Mouse (Mus musculus) liver, adult 2 months (tissue): ENCODE measurements around the gene Olfr884. TPM values are rescaled to one million over a fixed set of nuclear protein-coding genes. Genes with fewer than 3 reads are reported as not detected.

Experiments
- DNase-seq: peaks from one replicate; pipeline ENCODE4 v3.0.0-alpha.2; 2011; ENCODE audit warnings: low read depth, low spot score; ENCODE audit errors: extremely low read depth
- H3K27ac ChIP-seq: fragments of 200-500 bp; replicated peaks from 2 replicates; pipeline ENCODE4 v1.5.1; 2012; ENCODE audit warnings: low read depth, mild to moderate bottlenecking, control low read depth, inconsistent platforms, low read length; ENCODE audit not compliant: insufficient read depth
- H3K27me3 ChIP-seq: fragments of 200-500 bp; 2 replicates; pipeline ENCODE4 v1.6.1; 2012; ENCODE audit warnings: mild to moderate bottlenecking, moderate library complexity, low read length, inconsistent platforms; ENCODE audit not compliant: control insufficient read depth, insufficient read depth
- H3K36me3 ChIP-seq: fragments of 200-500 bp; 2 replicates; pipeline ENCODE4 v1.6.1; 2012; ENCODE audit warnings: low read length, inconsistent platforms; ENCODE audit not compliant: control insufficient read depth, insufficient read depth
- H3K4me1 ChIP-seq: fragments of 200-500 bp; 2 replicates; pipeline ENCODE4 v1.6.1; 2011; ENCODE audit warnings: low read length; ENCODE audit not compliant: control insufficient read depth, insufficient read depth
- H3K4me3 ChIP-seq: fragments of 200-500 bp; 2 replicates; pipeline ENCODE4 v1.5.1; 2011; ENCODE audit warnings: low read depth, mild to moderate bottlenecking, control low read depth, low read length, moderate library complexity; ENCODE audit not compliant: insufficient read depth
- H3K79me2 ChIP-seq: fragments of 200-500 bp; 2 replicates; pipeline ENCODE4 v1.6.1; 2012; ENCODE audit warnings: inconsistent platforms, mild to moderate bottlenecking, low read length, moderate library complexity; ENCODE audit not compliant: control insufficient read depth, insufficient read depth
- H3K9ac ChIP-seq: fragments of 200-500 bp; 2 replicates; pipeline ENCODE4 v1.6.1; 2012; ENCODE audit warnings: low read depth, mild to moderate bottlenecking, control low read depth, inconsistent platforms, low read length
- CTCF ChIP-seq: fragments of 200-500 bp; IDR thresholded peaks from 2 replicates; pipeline ENCODE4 v1.5.1; 2011; ENCODE audit warnings: low read depth, low read length, control low read depth
- POLR2A ChIP-seq: fragments of 200-500 bp; IDR thresholded peaks from 2 replicates; pipeline ENCODE4 v1.6.1; 2011; ENCODE audit warnings: low read length, control low read depth; ENCODE audit not compliant: insufficient read depth; ENCODE audit errors: extremely low read depth
- WGBS: fragments of 180-500 bp; shearing (Covaris S2); methylation state at CpG from one replicate; pipeline ENCODE4 v1.1.7; 2018; 5-methylcytosine and 5-hydroxymethylcytosine counted together
- polyA plus RNA-seq: library from polyadenylated mRNA; depleted of rRNA; stranded (reverse); fragments of >200 nt; gene quantifications from 2 replicates; pipeline ENCODE4 v1.2.3, GENCODE M21; 2012; rRNA removed
- total RNA-seq: library from RNA; depleted of rRNA; stranded (reverse); fragments of >200 nt; gene quantifications from 2 replicates; pipeline ENCODE4 v1.2.3, GENCODE M21; 2014; rRNA removed

Olfr884 gene
- total RNA-seq = not detected in 2 replicates
- polyA plus RNA-seq = not detected in 2 replicates

- Histone ChIP-seq H3K27me3 (no peaks in the 10 kb centered on the region), H3K36me3 (no peaks in the 10 kb centered on the region), H3K4me3 (no peak within 1 kb of the TSS), H3K9ac (no peak within 1 kb of the TSS), H3K79me2 (no peaks in the 10 kb centered on the region), H3K4me1 (no peaks in the 10 kb centered on the region), H3K27ac (no peak within 1 kb of the TSS)
- 62% methylated on average over 1 of the region's 1 CpGs for WGBS
- TF ChIP-seq CTCF (no peak), POLR2A (no peak)
- DNase-seq = no peak
These were observed at the start of gene Olfr884 for GRCm38 (mm10) chr9:38046255-38046654. Gene Olfr884 (plus strand): TSS chr9:38046555.

DNA sequence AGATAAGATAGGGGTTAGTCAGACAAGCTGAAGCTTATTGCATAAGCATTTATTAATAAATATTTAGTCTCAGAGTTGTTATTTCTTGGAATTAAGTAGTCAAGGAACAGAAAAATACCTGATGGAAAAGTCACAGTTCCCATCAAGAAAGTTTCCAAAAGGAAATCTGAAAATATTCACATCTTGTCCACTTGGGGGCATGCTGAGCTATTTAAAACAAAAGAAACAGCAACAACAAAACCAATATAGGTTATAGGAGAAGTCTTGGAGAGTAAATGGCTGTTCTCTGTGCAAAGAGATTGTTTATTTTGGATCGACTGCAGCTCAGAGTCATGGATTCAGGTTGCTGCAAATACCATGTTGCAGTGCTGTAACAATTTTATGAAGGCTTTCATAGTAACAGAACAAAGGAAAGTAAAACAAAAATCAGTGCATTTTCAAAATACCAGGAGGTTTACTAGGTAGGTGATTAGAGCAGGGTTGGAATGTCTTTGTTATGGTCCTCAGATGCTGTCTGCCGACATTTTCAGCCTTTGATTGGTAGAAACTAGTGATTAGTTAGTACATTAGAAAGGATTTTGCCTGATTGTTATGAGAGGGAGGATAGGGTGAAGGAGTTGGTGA is 47.7 kb upstream of the Olfr884 start:
- no peak overlapping the region for H3K27ac ChIP-seq
- H3K27me3 ChIP-seq = no peaks in the 10 kb centered on the region
- no peaks in the 10 kb centered on the region for H3K36me3 ChIP-seq
- H3K4me3 ChIP-seq = no peak overlapping the region
- H3K4me1 ChIP-seq = no peaks in the 10 kb centered on the region
- H3K79me2 ChIP-seq = no peaks in the 10 kb centered on the region
- WGBS = 45% methylated on average over 2 of the region's 2 CpGs
- TF ChIP-seq CTCF = no peak
- TF ChIP-seq POLR2A = no peak
- no peak overlapping the region for H3K9ac ChIP-seq
- no peak for DNase-seq

GRCm38 (mm10) chr9:38000021-38000420 is 46.3 kb upstream of the Olfr884 start:
- 30% methylated on average over 1 of the region's 1 CpGs for WGBS
- H3K27ac ChIP-seq = no peak overlapping the region
- no peaks in the 10 kb centered on the region for H3K36me3 ChIP-seq
- DNase-seq = no peak
- H3K9ac ChIP-seq = no peak overlapping the region
- TF ChIP-seq POLR2A = no peak
- TF ChIP-seq CTCF = no peak
- no peaks in the 10 kb centered on the region for H3K4me1 ChIP-seq
- H3K27me3 ChIP-seq = no peaks in the 10 kb centered on the region
- H3K79me2 ChIP-seq = no peaks in the 10 kb centered on the region
- no peak overlapping the region for H3K4me3 ChIP-seq

DNA sequence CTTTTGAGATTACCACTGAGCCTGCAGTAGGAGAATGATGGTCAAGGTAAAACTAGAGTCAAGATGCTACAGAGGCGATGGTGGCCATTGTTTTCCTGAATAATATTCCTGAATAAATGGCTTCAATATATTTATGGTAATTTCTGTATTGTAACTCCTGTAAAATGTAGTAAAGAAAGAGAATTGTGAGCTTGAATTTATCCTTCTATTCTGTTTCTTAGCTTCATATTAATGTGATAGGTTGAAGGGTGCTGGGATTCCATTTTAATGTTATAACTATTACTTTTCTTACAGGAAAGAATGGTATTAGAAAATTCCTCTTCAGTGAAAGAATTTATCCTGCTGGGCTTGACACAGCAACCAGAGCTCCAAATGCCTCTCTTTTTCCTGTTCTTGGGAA is 20.8 kb upstream of the Olfr884 start, which contains the start of gene Olfr883:
Gene Olfr883, plus strand, starts transcription at position 301 of the 400 bp plus-strand sequence.
- 70% methylated on average over 1 of the region's 1 CpGs for WGBS
- H3K9ac ChIP-seq = no peak within 1 kb of the TSS
- no peaks in the 10 kb centered on the region for H3K27me3 ChIP-seq
- no peaks in the 10 kb centered on the region for H3K4me1 ChIP-seq
- no peaks in the 10 kb centered on the region for H3K79me2 ChIP-seq
- H3K27ac ChIP-seq = no peak within 1 kb of the TSS
- no peak within 1 kb of the TSS for H3K4me3 ChIP-seq
- DNase-seq = no peak
- no peaks in the 10 kb centered on the region for H3K36me3 ChIP-seq
- TF ChIP-seq CTCF (no peak), POLR2A (no peak)

DNA sequence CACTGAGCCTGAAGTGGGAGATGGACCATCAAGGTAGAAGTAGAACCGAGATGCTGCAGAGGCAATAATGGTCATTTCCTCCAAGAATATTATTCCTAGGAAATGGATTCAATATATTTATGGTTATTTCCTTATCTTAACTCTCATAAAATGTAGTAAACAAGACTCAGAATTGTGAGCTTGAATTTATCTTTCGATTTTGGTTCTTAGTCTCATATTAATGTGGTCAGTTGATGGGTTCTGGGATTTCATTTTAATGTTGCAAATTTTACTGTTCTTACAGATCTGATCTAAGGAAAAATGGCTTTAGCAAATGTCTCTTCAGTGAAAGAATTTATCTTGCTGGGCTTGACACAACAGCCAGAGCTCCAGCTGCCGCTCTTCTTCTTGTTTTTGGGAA is 14.7 kb downstream of the Olfr884 start, which contains the start of gene Olfr885:
Gene Olfr885, plus strand, starts transcription at position 301 of the 400 bp plus-strand sequence.
- Histone ChIP-seq H3K4me1 (no peaks in the 10 kb centered on the region), H3K27me3 (no peaks in the 10 kb centered on the region), H3K79me2 (no peaks in the 10 kb centered on the region), H3K36me3 (no peaks in the 10 kb centered on the region), H3K4me3 (no peak within 1 kb of the TSS), H3K27ac (no peak within 1 kb of the TSS), H3K9ac (no peak within 1 kb of the TSS)
- 79% methylated on average over 3 of the region's 3 CpGs for WGBS
- no peak for DNase-seq
- TF ChIP-seq CTCF = no peak
- TF ChIP-seq POLR2A = no peak

DNA sequence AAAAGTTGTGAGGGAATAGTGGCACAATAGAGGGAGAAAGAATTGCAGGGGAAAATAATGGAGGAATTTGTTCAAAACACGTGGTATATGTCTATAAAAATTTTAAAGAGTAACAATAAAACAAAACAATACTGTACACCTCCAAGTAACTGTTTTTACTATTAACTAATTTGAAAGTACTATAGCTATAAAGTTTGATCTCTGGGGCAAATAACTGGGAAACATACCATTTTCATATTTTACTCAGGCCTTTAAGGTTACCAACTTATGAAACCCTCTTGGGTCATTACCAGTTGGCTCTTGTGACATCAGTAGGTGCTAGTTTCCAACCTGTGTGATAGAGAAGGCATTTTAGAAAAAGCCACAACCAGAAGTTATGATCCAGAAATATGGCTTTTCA is 37.4 kb downstream of the Olfr884 start, which contains the start of gene Olfr887:
Gene Olfr887, plus strand, starts transcription at position 301 of the 400 bp plus-strand sequence.
- DNase-seq = no peak
- H3K27me3 ChIP-seq = no peaks in the 10 kb centered on the region
- no peak within 1 kb of the TSS for H3K4me3 ChIP-seq
- H3K4me1 ChIP-seq = no peaks in the 10 kb centered on the region
- no peaks in the 10 kb centered on the region for H3K79me2 ChIP-seq
- TF ChIP-seq POLR2A (no peak), CTCF (no peak)
- 74% methylated on average over 1 of the region's 1 CpGs for WGBS
- H3K27ac ChIP-seq = no peak within 1 kb of the TSS
- no peaks in the 10 kb centered on the region for H3K36me3 ChIP-seq
- no peak within 1 kb of the TSS for H3K9ac ChIP-seq

Other genes with a start within 250 kb of the Olfr884 start
- not detected in 2 replicates for gene Olfr876, start 243.5 kb upstream of the Olfr884 start, total RNA-seq
- not detected in 2 replicates for gene Olfr876, start 243.5 kb upstream of the Olfr884 start, polyA plus RNA-seq
- gene Olfr877, start 192.3 kb upstream of the Olfr884 start, total RNA-seq = not detected in 2 replicates
- gene Olfr877, start 192.3 kb upstream of the Olfr884 start, polyA plus RNA-seq = not detected in 2 replicates
- not detected in 2 replicates for gene Olfr145, start 149.8 kb upstream of the Olfr884 start, total RNA-seq
- gene Olfr145, start 149.8 kb upstream of the Olfr884 start, polyA plus RNA-seq = not detected in 2 replicates
- gene Olfr878, start 128.7 kb upstream of the Olfr884 start, total RNA-seq = not detected in 2 replicates
- gene Olfr878, start 128.7 kb upstream of the Olfr884 start, polyA plus RNA-seq = not detected in 2 replicates
- gene Olfr881, start 54.7 kb upstream of the Olfr884 start, total RNA-seq = not detected in 2 replicates
- gene Olfr881, start 54.7 kb upstream of the Olfr884 start, polyA plus RNA-seq = not detected in 2 replicates
- gene Olfr883, start 20.7 kb upstream of the Olfr884 start, total RNA-seq = not detected in 2 replicates
- not detected in 2 replicates for gene Olfr883, start 20.7 kb upstream of the Olfr884 start, polyA plus RNA-seq
- gene Olfr885, start 14.8 kb downstream of the Olfr884 start, total RNA-seq = not detected in 2 replicates
- not detected in 2 replicates for gene Olfr885, start 14.8 kb downstream of the Olfr884 start, polyA plus RNA-seq
- not detected in 2 replicates for gene Olfr887, start 37.5 kb downstream of the Olfr884 start, total RNA-seq
- gene Olfr887, start 37.5 kb downstream of the Olfr884 start, polyA plus RNA-seq = not detected in 2 replicates
- gene Olfr888, start 61.6 kb downstream of the Olfr884 start, total RNA-seq = not detected in 2 replicates
- not detected in 2 replicates for gene Olfr888, start 61.6 kb downstream of the Olfr884 start, polyA plus RNA-seq
- gene Olfr889, start 68.6 kb downstream of the Olfr884 start, total RNA-seq = not detected in 2 replicates
- gene Olfr889, start 68.6 kb downstream of the Olfr884 start, polyA plus RNA-seq = not detected in 2 replicates
- not detected in 2 replicates for gene Olfr890, start 96.0 kb downstream of the Olfr884 start, total RNA-seq
- not detected in 2 replicates for gene Olfr890, start 96.0 kb downstream of the Olfr884 start, polyA plus RNA-seq
- gene Olfr891, start 134.3 kb downstream of the Olfr884 start, total RNA-seq = not detected in 2 replicates
- gene Olfr891, start 134.3 kb downstream of the Olfr884 start, polyA plus RNA-seq = not detected in 2 replicates
- not detected in 2 replicates for gene Olfr893, start 161.8 kb downstream of the Olfr884 start, total RNA-seq
- gene Olfr893, start 161.8 kb downstream of the Olfr884 start, polyA plus RNA-seq = not detected in 2 replicates
- not detected in 2 replicates for gene Olfr894, start 171.5 kb downstream of the Olfr884 start, total RNA-seq
- gene Olfr894, start 171.5 kb downstream of the Olfr884 start, polyA plus RNA-seq = not detected in 2 replicates
- gene Olfr143, start 206.2 kb downstream of the Olfr884 start, total RNA-seq = not detected in 2 replicates
- gene Olfr143, start 206.2 kb downstream of the Olfr884 start, polyA plus RNA-seq = not detected in 2 replicates
- not detected in 2 replicates for gene Olfr895, start 221.3 kb downstream of the Olfr884 start, total RNA-seq
- gene Olfr895, start 221.3 kb downstream of the Olfr884 start, polyA plus RNA-seq = not detected in 2 replicates
- gene Olfr896-ps1, start 244.6 kb downstream of the Olfr884 start, total RNA-seq = not detected in 2 replicates
- gene Olfr896-ps1, start 244.6 kb downstream of the Olfr884 start, polyA plus RNA-seq = not detected in 2 replicates